Mouse (Mus musculus): ENCODE results near the gene Spink8. TPM values are rescaled to one million over a fixed set of nuclear protein-coding genes. Genes with fewer than 3 reads are reported as not detected.

Spink8 gene
- polyA plus RNA-seq, 1 experiment from 2014 or later = 25.1 TPM

GRCm38 (mm10) chr9:109807898-109808297 is 4.2 kb upstream of the Spink8 start:
- Histone ChIP-seq H3K4me3 (ENCODE audit: low read length) (no peak overlapping the region), H3K27me3 (ENCODE audit: control insufficient read depth, insufficient read depth, low read length) (no peaks in the 10 kb centered on the region), H3K9me3 (ENCODE audit: control insufficient read depth, low read length) (no peaks in the 10 kb centered on the region), H3K36me3 (ENCODE audit: control insufficient read depth, insufficient read depth, low read length) (no peaks in the 10 kb centered on the region), H3K4me2 (replicated peaks; ENCODE audit: low read depth, low read length) (peak overlapping the region; percentile 10; the same call in 1 of the 2 replicates), H3K9ac (ENCODE audit: low read depth, low read length) (no peak overlapping the region), H3K27ac (ENCODE audit: low read depth, low read length) (peak overlapping the region; percentile 73), H3K4me1 (ENCODE audit: control insufficient read depth, insufficient read depth, low read length) (peaks cover 15% of the 10 kb centered on the region)
- ATAC-seq (ENCODE audit: low FRiP score, low TSS enrichment) = peak; percentile 9; the same call in 1 of the 2 replicates
- 4% methylated on average over 3 of the region's 3 CpGs for WGBS

DNA sequence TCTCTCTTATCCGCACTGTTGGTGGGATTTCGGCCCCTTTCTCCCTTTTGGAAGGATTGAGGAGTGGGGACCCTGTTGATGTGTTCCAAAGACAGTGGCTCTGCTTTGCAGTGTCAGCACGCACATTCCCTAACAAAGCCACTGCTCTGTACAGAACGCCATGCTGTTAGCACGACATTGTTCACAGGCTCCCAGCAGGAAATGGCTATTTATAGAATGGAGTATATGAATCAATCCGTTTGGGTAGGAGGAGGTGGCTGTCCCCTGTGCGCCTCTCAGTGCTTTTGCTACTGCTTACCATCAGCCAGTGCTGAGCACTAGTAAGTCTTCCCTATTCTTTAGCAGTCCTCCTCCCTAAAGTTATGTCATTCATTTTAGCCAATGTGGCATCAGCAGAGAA is 1.3 kb downstream of the Spink8 start:
- ATAC-seq (ENCODE audit: low FRiP score, low TSS enrichment) = peak; percentile 60; the same call in 1 of the 2 replicates
- H3K36me3 ChIP-seq (ENCODE audit: control insufficient read depth, insufficient read depth, low read length) = no peaks in the 10 kb centered on the region
- no peaks in the 10 kb centered on the region for H3K9me3 ChIP-seq (ENCODE audit: control insufficient read depth, low read length)
- no peak overlapping the region for H3K4me2 ChIP-seq (replicated peaks; ENCODE audit: low read depth, low read length)
- H3K27me3 ChIP-seq (ENCODE audit: control insufficient read depth, insufficient read depth, low read length) = no peaks in the 10 kb centered on the region
- no peak overlapping the region for H3K4me3 ChIP-seq (ENCODE audit: low read length)
- H3K9ac ChIP-seq (ENCODE audit: low read depth, low read length) = no peak overlapping the region
- no peak overlapping the region for H3K27ac ChIP-seq (ENCODE audit: low read depth, low read length)
- peaks cover 6% of the 10 kb centered on the region; the same call in 1 of the 2 replicates for H3K4me1 ChIP-seq (ENCODE audit: control insufficient read depth, insufficient read depth, low read length)
- 53% methylated on average over 7 of the region's 7 CpGs for WGBS

DNA sequence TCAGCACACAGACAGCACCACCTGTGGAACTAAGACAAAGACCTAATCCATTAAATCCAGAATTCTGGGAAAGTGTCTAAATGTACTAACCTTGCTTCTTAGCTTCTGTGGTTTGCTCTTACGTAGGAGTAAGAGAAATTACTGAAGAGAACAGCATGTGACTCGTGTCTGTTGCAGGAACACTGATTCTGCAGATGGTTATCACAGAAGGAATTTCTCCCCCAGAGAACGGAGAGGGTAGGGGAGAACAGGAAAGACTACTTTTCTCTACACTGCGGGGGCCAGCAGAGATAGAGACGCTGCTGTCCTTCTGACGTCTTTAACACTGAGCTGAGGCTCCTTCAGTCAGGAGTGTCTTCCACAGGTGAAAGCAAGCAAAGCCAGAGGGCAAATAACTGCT is 4.3 kb downstream of the Spink8 start:
- H3K9me3 ChIP-seq (ENCODE audit: control insufficient read depth, low read length) = no peaks in the 10 kb centered on the region
- no peak for ATAC-seq (ENCODE audit: low FRiP score, low TSS enrichment)
- no peak overlapping the region for H3K27ac ChIP-seq (ENCODE audit: low read depth, low read length)
- H3K4me3 ChIP-seq (ENCODE audit: low read length) = no peak overlapping the region
- H3K4me1 ChIP-seq (ENCODE audit: control insufficient read depth, insufficient read depth, low read length) = peaks cover 6% of the 10 kb centered on the region; the same call in 1 of the 2 replicates
- no peak overlapping the region for H3K4me2 ChIP-seq (replicated peaks; ENCODE audit: low read depth, low read length)
- WGBS = 58% methylated on average over 6 of the region's 6 CpGs
- H3K9ac ChIP-seq (ENCODE audit: low read depth, low read length) = no peak overlapping the region
- no peaks in the 10 kb centered on the region for H3K27me3 ChIP-seq (ENCODE audit: control insufficient read depth, insufficient read depth, low read length)
- H3K36me3 ChIP-seq (ENCODE audit: control insufficient read depth, insufficient read depth, low read length) = no peaks in the 10 kb centered on the region

- ATAC-seq (ENCODE audit: low FRiP score, low TSS enrichment) = no peak
These were observed 13.7 kb downstream of the Spink8 start for GRCm38 (mm10) chr9:109825739-109826138.

GRCm38 (mm10) chr9:109826181-109826580 is 14.1 kb downstream of the Spink8 start:
- WGBS = 82% methylated on average over 5 of the region's 5 CpGs
- Histone ChIP-seq H3K4me3 (ENCODE audit: low read length) (no peak overlapping the region), H3K4me2 (replicated peaks; ENCODE audit: low read depth, low read length) (no peak overlapping the region), H3K27ac (ENCODE audit: low read depth, low read length) (no peak overlapping the region), H3K4me1 (ENCODE audit: control insufficient read depth, insufficient read depth, low read length) (no peaks in the 10 kb centered on the region), H3K27me3 (ENCODE audit: control insufficient read depth, insufficient read depth, low read length) (no peaks in the 10 kb centered on the region), H3K36me3 (ENCODE audit: control insufficient read depth, insufficient read depth, low read length) (peaks cover 4% of the 10 kb centered on the region; the same call in 1 of the 2 replicates), H3K9me3 (ENCODE audit: control insufficient read depth, low read length) (no peaks in the 10 kb centered on the region), H3K9ac (ENCODE audit: low read depth, low read length) (no peak overlapping the region)
- no peak for ATAC-seq (ENCODE audit: low FRiP score, low TSS enrichment)

More at GRCm38 (mm10) chr9:109825739-109826138, 13.7 kb downstream of the Spink8 start:
- Histone ChIP-seq H3K36me3 (ENCODE audit: control insufficient read depth, insufficient read depth, low read length) (peaks cover 4% of the 10 kb centered on the region; the same call in 1 of the 2 replicates), H3K9ac (ENCODE audit: low read depth, low read length) (no peak overlapping the region), H3K27ac (ENCODE audit: low read depth, low read length) (no peak overlapping the region), H3K4me2 (replicated peaks; ENCODE audit: low read depth, low read length) (no peak overlapping the region), H3K27me3 (ENCODE audit: control insufficient read depth, insufficient read depth, low read length) (no peaks in the 10 kb centered on the region), H3K9me3 (ENCODE audit: control insufficient read depth, low read length) (no peaks in the 10 kb centered on the region), H3K4me1 (ENCODE audit: control insufficient read depth, insufficient read depth, low read length) (no peaks in the 10 kb centered on the region), H3K4me3 (ENCODE audit: low read length) (no peak overlapping the region)
- WGBS = 54% methylated on average over 4 of the region's 4 CpGs

- peak within 1 kb of the TSS; percentile 68; the same call in 1 of the 2 replicates for H3K27ac ChIP-seq (ENCODE audit: low read depth, low read length)
- peak within 1 kb of the TSS; percentile 69 for H3K4me3 ChIP-seq (ENCODE audit: low read length)
- WGBS = under 1% methylated on average over 32 of the region's 32 CpGs
- peak within 1 kb of the TSS; percentile 74 for H3K4me2 ChIP-seq (replicated peaks; ENCODE audit: low read depth, low read length)
- peaks cover 21% of the 10 kb centered on the region; the same call in 1 of the 2 replicates for H3K36me3 ChIP-seq (ENCODE audit: control insufficient read depth, insufficient read depth, low read length)
- peak within 1 kb of the TSS; percentile 67 for H3K9ac ChIP-seq (ENCODE audit: low read depth, low read length)
- no peaks in the 10 kb centered on the region for H3K4me1 ChIP-seq (ENCODE audit: control insufficient read depth, insufficient read depth, low read length)
- ATAC-seq (ENCODE audit: low FRiP score, low TSS enrichment) = peak; percentile 97
- H3K9me3 ChIP-seq (ENCODE audit: control insufficient read depth, low read length) = no peaks in the 10 kb centered on the region
- no peaks in the 10 kb centered on the region for H3K27me3 ChIP-seq (ENCODE audit: control insufficient read depth, insufficient read depth, low read length)
These were observed 20.5 kb downstream of the Spink8 start, which contains the start of gene Nme6 for GRCm38 (mm10) chr9:109832391-109833087. Nme6 (plus strand) TSS chr9:109832749.

DNA sequence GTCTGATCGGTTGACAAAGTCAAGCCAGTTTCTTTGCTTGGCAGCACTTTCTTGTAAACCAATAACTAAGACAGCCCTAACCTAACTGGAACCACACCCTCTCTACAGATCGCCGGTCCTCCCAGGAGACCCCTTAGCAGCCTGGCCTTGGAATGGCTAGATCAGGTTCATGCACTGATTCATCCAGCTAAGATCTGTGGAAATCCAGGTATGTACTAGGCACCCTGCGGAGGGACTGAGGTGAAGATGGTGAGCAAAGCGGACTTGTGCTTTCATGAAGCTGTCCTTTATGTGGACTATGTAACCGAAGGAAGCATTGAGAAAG is 21.0 kb downstream of the Spink8 start:
- no peaks in the 10 kb centered on the region for H3K4me1 ChIP-seq (ENCODE audit: control insufficient read depth, insufficient read depth, low read length)
- no peak overlapping the region for H3K27ac ChIP-seq (ENCODE audit: low read depth, low read length)
- H3K4me3 ChIP-seq (ENCODE audit: low read length) = peak overlapping the region; percentile 69
- no peaks in the 10 kb centered on the region for H3K27me3 ChIP-seq (ENCODE audit: control insufficient read depth, insufficient read depth, low read length)
- H3K4me2 ChIP-seq (replicated peaks; ENCODE audit: low read depth, low read length) = peak overlapping the region; percentile 74
- 17% methylated on average over 6 of the region's 6 CpGs for WGBS
- no peaks in the 10 kb centered on the region for H3K9me3 ChIP-seq (ENCODE audit: control insufficient read depth, low read length)
- peak; percentile 66; the same call in 1 of the 2 replicates for ATAC-seq (ENCODE audit: low FRiP score, low TSS enrichment)
- peaks cover 22% of the 10 kb centered on the region; the same call in 1 of the 2 replicates for H3K36me3 ChIP-seq (ENCODE audit: control insufficient read depth, insufficient read depth, low read length)
- peak overlapping the region; percentile 67; the same call in 1 of the 2 replicates for H3K9ac ChIP-seq (ENCODE audit: low read depth, low read length)

DNA sequence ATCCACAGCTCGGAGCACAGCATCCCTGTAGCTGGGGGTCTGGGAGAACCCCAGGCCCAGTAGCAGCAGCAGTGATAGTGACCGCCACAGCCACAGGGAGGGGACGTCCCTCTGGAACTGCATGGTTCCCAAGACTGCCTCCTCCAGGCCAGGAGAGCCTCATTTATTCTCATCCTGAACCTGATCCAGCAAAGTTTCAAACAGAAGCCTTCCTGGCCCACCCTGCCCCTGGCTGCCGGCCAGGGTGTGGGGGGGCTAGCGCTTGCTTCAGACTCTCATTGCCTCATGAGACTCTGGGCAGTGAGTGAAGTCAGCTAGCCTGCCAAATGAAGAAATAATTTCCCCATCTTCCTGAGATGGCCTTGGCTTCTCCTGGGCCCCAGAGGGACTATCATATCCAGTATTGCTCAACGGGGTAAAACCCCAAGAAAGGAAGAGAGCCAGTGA is 37.3 kb downstream of the Spink8 start, which contains the start of gene Camp:
Gene Camp, minus strand, starts transcription at position 306 of the 447 bp plus-strand sequence.
- no peak within 1 kb of the TSS for H3K27ac ChIP-seq (ENCODE audit: low read depth, low read length)
- 0 out of 2 replicates have a peak, but pooled peaks cover 3% of the 10 kb centered on the region for H3K4me1 ChIP-seq (ENCODE audit: control insufficient read depth, insufficient read depth, low read length)
- H3K4me3 ChIP-seq (ENCODE audit: low read length) = no peak within 1 kb of the TSS
- no peaks in the 10 kb centered on the region for H3K27me3 ChIP-seq (ENCODE audit: control insufficient read depth, insufficient read depth, low read length)
- H3K36me3 ChIP-seq (ENCODE audit: control insufficient read depth, insufficient read depth, low read length) = peaks cover 7% of the 10 kb centered on the region; the same call in 1 of the 2 replicates
- no peak within 1 kb of the TSS for H3K9ac ChIP-seq (ENCODE audit: low read depth, low read length)
- WGBS = 66% methylated on average over 6 of the region's 6 CpGs
- no peaks in the 10 kb centered on the region for H3K9me3 ChIP-seq (ENCODE audit: control insufficient read depth, low read length)
- ATAC-seq (ENCODE audit: low FRiP score, low TSS enrichment) = 0 out of 2 replicates have a peak, but pooled peaks have one; percentile 33
- H3K4me2 ChIP-seq (replicated peaks; ENCODE audit: low read depth, low read length) = no peak within 1 kb of the TSS

DNA sequence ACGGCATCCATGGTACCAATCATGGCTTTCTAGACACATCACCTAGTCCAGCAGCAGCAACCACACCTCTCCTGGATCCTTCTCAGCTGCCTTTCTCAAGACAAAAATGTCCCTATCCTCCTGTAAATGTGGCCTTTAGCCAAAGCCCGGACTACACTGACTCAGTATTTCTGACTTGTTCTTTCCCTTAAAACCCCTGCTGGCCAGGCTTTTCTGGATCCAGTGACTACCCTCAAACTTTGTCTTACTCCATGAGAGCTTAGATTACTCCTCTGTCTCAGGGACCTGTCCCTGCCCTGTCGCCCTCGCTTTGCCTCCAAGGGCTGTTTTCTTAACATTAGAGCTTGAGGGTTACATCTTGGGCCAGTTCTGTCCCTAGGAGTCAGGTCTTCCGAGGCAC is 38.0 kb downstream of the Spink8 start:
- Histone ChIP-seq H3K9me3 (ENCODE audit: control insufficient read depth, low read length) (no peaks in the 10 kb centered on the region), H3K4me1 (ENCODE audit: control insufficient read depth, insufficient read depth, low read length) (0 out of 2 replicates have a peak, but pooled peaks cover 3% of the 10 kb centered on the region), H3K27me3 (ENCODE audit: control insufficient read depth, insufficient read depth, low read length) (no peaks in the 10 kb centered on the region), H3K27ac (ENCODE audit: low read depth, low read length) (no peak overlapping the region), H3K4me2 (replicated peaks; ENCODE audit: low read depth, low read length) (no peak overlapping the region), H3K9ac (ENCODE audit: low read depth, low read length) (no peak overlapping the region), H3K36me3 (ENCODE audit: control insufficient read depth, insufficient read depth, low read length) (peaks cover 5% of the 10 kb centered on the region; the same call in 1 of the 2 replicates), H3K4me3 (ENCODE audit: low read length) (no peak overlapping the region)
- no peak for ATAC-seq (ENCODE audit: low FRiP score, low TSS enrichment)
- 82% methylated on average over 5 of the region's 5 CpGs for WGBS

Data from kidney, embryonic 14.5 days (tissue).